Mouse (Mus musculus) kidney, postnatal 14 days (tissue): ENCODE measurements at regions not wholly inside any gene's neighbourhood (a gene's known extent, or its start where the extent isn't known, plus 50 kb on each side); places are given as distances from the start of the nearest gene placed in this dataset.

Experiments used
- DNase-seq: peaks from one replicate; pipeline ENCODE4 v3.0.0; 2022; ENCODE audit warnings: mixed read lengths

- DNase-seq: no peak
These were observed 66.5 kb upstream of the Lrig3 start for GRCm38 (mm10) chr10:125899504-125899903.

DNA sequence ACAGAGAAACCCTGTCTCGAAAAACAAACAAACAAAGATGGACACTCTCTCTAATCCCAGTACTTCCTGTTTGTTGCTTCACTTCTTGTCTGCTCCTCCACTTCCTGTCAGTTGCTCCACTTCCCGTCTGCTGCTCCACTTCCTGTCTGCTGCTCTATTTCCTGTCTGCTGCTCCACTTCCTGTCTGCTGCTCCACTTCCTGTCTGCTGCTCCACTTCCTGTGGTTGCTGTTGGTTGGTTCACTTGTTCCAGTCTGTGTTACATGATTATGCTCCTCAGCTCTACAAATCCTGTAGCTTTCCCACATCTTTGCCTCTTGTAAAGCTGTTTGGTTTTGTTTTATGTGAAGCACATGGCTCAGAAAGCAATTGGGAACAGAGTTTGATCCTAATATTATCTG, 65.4 kb upstream of the Lrig3 start:
- no peak for DNase-seq

DNA sequence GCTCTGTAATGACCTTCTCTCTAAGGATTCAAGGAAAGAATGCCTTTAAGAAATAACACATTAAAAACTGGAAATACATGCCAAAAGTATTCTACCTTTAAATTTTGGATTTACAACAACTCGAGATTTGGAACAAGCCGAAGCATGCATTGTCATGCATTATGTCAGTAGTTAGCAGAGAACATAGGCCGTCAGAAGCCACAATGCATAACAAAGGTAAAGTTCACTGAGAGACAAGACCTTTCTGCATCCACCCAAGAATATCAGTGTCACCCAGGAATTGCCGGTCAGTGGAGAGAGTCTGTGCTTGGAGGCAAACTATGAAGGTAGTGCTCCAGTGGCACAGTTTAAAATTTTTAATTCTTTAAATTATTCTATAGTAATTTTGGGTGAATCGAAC, 63.3 kb upstream of the Lrig3 start:
- no peak for DNase-seq

DNA sequence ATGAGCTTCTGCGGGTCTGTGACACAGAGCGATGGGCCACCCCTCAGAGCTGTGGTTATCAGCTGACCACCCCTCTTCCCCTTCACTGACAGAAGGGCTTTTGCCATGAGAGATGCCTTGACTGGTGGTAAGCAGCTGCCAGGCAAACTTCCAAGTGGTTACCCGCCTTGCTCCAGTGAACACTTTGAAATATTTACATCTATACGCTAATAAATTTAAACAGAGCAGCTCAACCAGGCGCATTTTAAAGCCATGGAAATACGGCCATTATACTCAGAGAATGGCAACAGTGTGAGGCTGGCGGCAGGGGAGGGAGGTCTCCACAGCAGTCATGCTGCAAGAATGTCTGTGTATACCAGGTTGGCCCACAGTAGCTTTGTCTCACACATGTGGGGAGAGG, 53.8 kb upstream of the Lrig3 start:
- DNase-seq: no peak
